Mouse (Mus musculus) ES-CJ7 (cell line): ENCODE data around the gene Hk1.
"Not testable (repeated sequence)": the region's sequence is repeated elsewhere in the genome, so short reads cannot be mapped to it uniquely, and the experiment has no call there.

ENCODE experiments used
- DNase-seq: peaks from one replicate; pipeline ENCODE4 v3.0.0; 2011; ENCODE audit warnings: low read depth, low spot score

Hk1 gene

GRCm38 (mm10) chr10:62341956-62342355 lies 37.8 kb downstream of the Hk1 start:
- DNase-seq, result no peak

- no peak for DNase-seq
Observed at GRCm38 (mm10) chr10:62340991-62341390, 38.7 kb downstream of the Hk1 start.

- DNase-seq, result peak; percentile 95
Observed at GRCm38 (mm10) chr10:62340095-62340731, 39.5 kb downstream of the Hk1 start.

GRCm38 (mm10) chr10:62339211-62340094 lies 40.3 kb downstream of the Hk1 start:
- DNase-seq, result no peak

- peak; percentile 79 for DNase-seq
Observed at GRCm38 (mm10) chr10:62338626-62339025, 41.1 kb downstream of the Hk1 start.

GRCm38 (mm10) chr10:62338176-62338575 lies 41.5 kb downstream of the Hk1 start:
- peak; percentile 75 for DNase-seq

DNA sequence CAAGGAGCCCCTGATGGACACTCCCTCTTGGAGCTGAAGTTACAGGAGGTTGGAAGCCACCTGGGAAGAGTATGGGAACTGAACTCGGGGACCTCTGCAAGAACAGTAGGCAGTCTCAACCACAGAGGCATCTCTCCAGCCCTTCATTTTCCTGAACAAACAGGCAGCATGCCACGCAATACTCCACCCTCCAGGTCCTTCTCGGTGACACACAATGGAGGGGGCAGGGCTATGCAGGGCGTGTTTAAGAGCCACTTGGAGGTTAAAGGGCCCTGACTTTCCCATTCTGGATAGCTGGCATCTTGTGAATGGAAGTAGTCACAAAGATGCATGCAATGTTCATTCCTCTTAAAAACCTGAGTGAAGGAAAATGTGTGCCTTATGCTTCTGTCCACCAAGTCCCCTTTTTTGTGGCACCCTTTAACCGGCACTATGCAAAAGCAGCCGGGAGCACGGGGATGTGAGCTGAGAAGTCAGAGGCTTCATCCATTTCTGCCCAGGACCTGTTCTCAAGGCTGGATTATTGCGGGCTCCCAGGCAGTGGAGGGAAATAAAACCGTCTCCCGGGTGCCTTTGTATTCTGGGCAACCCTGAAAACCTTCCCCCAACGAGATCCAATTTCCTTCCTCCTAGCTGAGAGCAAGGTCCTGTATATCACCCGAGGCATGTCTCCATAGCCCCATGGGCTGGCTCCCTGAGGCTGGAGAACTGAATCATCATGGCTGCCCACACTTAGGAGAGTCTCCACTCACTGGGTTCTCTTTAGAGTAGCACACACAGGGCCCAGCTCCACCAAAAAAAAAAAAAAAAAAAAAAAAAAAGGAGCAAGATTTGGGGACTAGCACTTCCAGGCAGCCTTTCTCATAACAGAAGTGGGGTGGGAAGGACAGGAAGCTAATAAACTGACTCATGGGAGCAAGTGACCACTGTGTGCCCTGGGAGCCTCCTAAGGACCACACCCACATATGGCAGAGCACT lies 42.8 kb downstream of the Hk1 start:
- DNase-seq, result peak; percentile 67

GRCm38 (mm10) chr10:62335423-62335776 lies 44.3 kb downstream of the Hk1 start:
- no peak for DNase-seq

GRCm38 (mm10) chr10:62334686-62335422 lies 44.9 kb downstream of the Hk1 start:
- no peak for DNase-seq

- no peak for DNase-seq
Observed at GRCm38 (mm10) chr10:62333269-62333668, 46.4 kb downstream of the Hk1 start.

DNA sequence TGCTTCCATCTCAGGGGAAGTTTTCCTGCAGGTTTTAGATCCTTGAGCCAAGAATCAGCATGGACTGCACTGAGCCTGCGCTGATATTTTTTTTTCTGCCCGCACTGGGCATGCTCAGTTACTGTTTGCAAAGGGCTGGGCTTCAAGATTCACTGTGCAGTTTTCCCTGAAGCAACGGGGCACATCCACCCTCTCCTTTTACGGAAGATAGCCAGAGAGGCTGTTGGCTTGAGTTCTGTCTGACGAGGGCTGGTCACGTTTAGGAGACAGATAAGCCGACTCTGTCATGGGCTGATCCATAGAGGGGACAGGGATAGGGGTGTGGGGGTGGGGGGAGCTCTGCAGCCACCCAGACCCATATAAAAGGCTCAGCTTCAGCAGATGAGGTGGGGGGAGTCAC lies 47.2 kb downstream of the Hk1 start:
- DNase-seq, result peak; percentile 45

- DNase-seq, result no peak
Observed at GRCm38 (mm10) chr10:62331771-62332170, 47.9 kb downstream of the Hk1 start.

GRCm38 (mm10) chr10:62331296-62331695 lies 48.4 kb downstream of the Hk1 start:
- no peak for DNase-seq

- no peak for DNase-seq
Observed at GRCm38 (mm10) chr10:62329846-62330245, 49.9 kb downstream of the Hk1 start.

DNA sequence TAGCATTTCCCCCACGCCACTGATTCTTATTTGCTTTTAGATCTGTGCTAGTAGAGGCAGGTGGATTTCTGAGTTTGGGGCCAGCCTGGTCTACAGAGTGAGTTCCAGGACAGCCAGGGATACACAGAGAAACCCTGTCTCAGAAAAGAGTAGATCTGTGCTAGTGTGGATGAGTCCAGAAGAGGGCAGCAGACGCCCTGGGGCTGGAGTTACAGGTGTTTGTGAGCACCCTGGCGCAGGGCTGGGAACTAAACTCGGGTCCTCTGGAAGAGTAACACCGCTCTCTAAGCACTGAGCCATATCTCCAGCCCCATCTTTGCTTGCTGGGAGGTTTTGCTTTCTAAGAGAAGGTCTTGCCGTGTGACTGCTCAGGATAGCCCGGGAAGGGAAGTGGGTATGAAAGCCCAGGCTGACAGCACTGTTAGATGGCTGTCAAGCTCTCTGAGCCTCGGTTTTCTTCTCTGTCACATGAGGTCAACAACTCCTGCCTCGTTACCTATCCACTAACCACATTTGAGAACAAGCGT lies 50.8 kb downstream of the Hk1 start:
- peak; percentile 56 for DNase-seq

- DNase-seq, result no peak
Observed at GRCm38 (mm10) chr10:62327572-62328317, 52.0 kb downstream of the Hk1 start.

DNA sequence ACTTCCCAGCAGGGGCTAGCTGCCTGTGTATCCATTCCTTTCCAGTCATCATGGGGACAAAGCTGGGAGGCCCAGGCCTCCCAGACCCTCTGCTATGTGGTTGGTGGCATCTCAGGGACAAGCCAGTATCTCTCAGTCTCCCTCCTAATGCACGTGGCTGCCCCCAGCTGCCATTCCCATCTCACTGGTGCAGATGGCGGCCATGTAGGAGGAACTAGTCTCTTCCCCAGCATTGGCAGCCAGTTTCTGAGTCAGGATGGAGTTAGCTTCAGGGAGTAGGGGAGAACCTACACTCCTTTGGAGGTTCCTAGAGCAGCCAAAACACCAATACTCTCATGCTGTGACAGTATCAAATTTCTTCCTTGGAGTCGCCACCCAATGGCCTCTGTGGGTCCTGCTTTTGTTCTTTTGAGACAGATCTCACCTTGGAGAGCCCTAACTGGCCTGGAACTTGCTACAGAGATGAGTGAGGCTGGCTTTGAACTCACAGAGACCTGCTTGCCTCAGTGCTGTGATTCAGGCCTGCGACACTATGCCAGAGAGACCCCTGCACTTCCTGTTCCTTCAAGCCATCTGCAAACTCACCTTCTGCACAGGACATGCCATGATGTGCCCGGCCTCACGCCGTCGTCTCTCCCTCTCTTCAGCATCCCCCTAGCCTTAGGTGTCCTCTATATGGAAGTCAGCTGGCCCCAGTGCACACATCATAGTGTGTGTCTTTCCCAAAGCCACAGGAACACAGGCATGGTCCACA lies 52.7 kb downstream of the Hk1 start:
- peak; percentile 50 for DNase-seq

DNA sequence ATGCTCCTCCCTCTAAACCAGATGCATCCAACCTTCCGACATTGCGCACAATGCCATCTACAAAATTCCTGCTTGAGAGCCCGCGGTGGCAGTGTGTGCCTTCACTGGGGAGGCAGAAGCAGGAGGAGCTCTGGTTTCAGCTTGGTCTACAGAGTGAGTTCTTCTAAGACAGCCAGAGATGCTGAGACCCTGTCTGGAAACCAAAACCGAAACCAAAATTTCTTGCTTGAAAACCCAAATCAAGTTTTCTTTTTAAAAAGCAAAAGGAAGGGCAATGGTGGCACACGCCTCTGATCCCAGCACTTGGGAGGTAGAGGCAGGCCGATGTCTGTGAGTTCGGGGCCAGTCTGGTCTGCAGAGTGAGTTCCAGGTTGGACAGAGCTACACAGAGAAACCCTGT lies 53.7 kb downstream of the Hk1 start:
- no peak for DNase-seq

- not testable (repeated sequence) for DNase-seq
Observed at GRCm38 (mm10) chr10:62322821-62323220, 56.9 kb downstream of the Hk1 start.
